Mouse (Mus musculus) ES-E14 (cell line): ENCODE results near the gene Pou3f3. TPM values are rescaled to one million over a fixed set of nuclear protein-coding genes. Genes with fewer than 3 reads are reported as not detected.

Experiments used
- DNase-seq: peaks from one replicate; pipeline ENCODE4 v3.0.0-alpha.2; 2013; ENCODE audit warnings: low read depth, low spot score
- H3K27ac ChIP-seq: 2 replicates; pipeline ENCODE4 v1.5.1; 2012; ENCODE audit warnings: low read depth, mild to moderate bottlenecking, low read length, moderate library complexity, mixed read lengths; ENCODE audit not compliant: poor library complexity, insufficient read depth, severe bottlenecking
- H3K36me3 ChIP-seq: 2 replicates; pipeline ENCODE4 v1.6.1; 2012; ENCODE audit warnings: mild to moderate bottlenecking, low read length, moderate library complexity, mixed read lengths; ENCODE audit not compliant: control insufficient read depth, poor library complexity, insufficient read depth, severe bottlenecking
- H3K4me1 ChIP-seq, 2 experiments: fragments of 150-350 bp in 1 of 2; sonication (generic) in 1 of 2; 2 replicates each; pipeline ENCODE4 v1.6.1; 2012; ENCODE audit warnings: low read length in 2 of 2, mild to moderate bottlenecking in 1 of 2, mixed read lengths in 1 of 2; ENCODE audit not compliant: control insufficient read depth in 2 of 2, insufficient read depth in 2 of 2, poor library complexity in 1 of 2
- H3K4me3 ChIP-seq, 2 experiments: fragments of 150-350 bp in 1 of 2; sonication (generic) in 1 of 2; 2 replicates each; pipeline ENCODE4 v1.5.1; 2012; ENCODE audit warnings: low read length in 2 of 2, low read depth in 1 of 2, mild to moderate bottlenecking in 1 of 2, mixed read lengths in 1 of 2; ENCODE audit not compliant: insufficient read depth in 1 of 2, poor library complexity in 1 of 2, severe bottlenecking in 1 of 2
- H3K9ac ChIP-seq: 2 replicates; pipeline ENCODE4 v1.6.1; 2012; ENCODE audit warnings: low read depth, mild to moderate bottlenecking, low read length, mixed read lengths; ENCODE audit not compliant: poor library complexity, insufficient read depth, severe bottlenecking
- H3K9me3 ChIP-seq: fragments of 150-350 bp; sonication (generic); 2 replicates; pipeline ENCODE4 v1.6.1; 2012; ENCODE audit warnings: low read depth, mild to moderate bottlenecking, low read length; ENCODE audit not compliant: control insufficient read depth, insufficient read depth
- CHD2 ChIP-seq: IDR thresholded peaks from 2 replicates; pipeline ENCODE4 v1.6.1; 2014; ENCODE audit warnings: mild to moderate bottlenecking, low read depth, low read length, inconsistent platforms
- HCFC1 ChIP-seq: IDR thresholded peaks from 2 replicates; pipeline ENCODE4 v1.6.1; 2012; ENCODE audit warnings: low read length, inconsistent platforms, borderline replicate concordance; ENCODE audit not compliant: insufficient read depth
- MAFK ChIP-seq: IDR thresholded peaks from 2 replicates; pipeline ENCODE4 v1.6.1; 2014; ENCODE audit warnings: mild to moderate bottlenecking, low read depth, low read length, inconsistent platforms; ENCODE audit not compliant: insufficient read depth
- ZC3H11A ChIP-seq: IDR thresholded peaks from 2 replicates; pipeline ENCODE4 v1.6.1; 2012; ENCODE audit warnings: low read depth, mild to moderate bottlenecking, inconsistent platforms, low read length, borderline replicate concordance
- ZNF384 ChIP-seq: IDR thresholded peaks from 2 replicates; pipeline ENCODE4 v1.6.1; 2012; ENCODE audit warnings: low read depth, low read length, inconsistent platforms
- in situ Hi-C, 2 experiments: fragments of 600-800 bp; cut with MboI; formaldehyde crosslinking; loops; one replicate each; pipeline ENCODE4 v1.15.1; 2025; ENCODE audit warnings: low sequenced_read_pairs in 2 of 2, inconsistent platforms in 1 of 2; ENCODE audit not compliant: unreplicated experiment in 2 of 2
- total RNA-seq: library from RNA; depleted of rRNA; stranded (reverse); fragments of 300-350 nt; gene quantifications from 2 replicates; pipeline ENCODE4 v1.2.3, GENCODE M21; 2012

Pou3f3 gene
- total RNA-seq, 1 experiment: 0.31 TPM

DNA sequence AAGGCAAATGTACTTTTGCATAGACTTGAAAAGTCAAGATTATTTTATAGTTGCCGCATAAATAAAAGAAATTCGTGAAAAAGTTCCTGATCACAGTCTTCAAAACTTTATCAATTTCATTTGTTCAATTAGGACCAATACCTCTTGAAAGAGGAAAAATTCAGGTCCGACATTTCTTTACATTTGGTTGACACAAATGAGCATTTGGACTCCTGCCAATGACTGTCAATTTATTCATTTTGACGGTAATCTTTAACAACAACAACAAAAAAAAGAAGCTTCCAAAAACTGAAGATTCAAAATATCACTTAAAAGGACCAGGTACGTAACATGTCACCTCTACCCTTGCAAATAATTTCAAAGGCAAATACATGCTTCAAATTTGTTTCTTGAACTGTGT, 13.8 kb upstream of the Pou3f3 start:
- Histone ChIP-seq H3K4me1 (no peaks in the 10 kb centered on the region; a peak in 1 of 4 replicates), H3K27ac (no peak overlapping the region), H3K36me3 (no peaks in the 10 kb centered on the region), H3K9ac (no peak overlapping the region), H3K4me3 (no peak overlapping the region), H3K9me3 (no peaks in the 10 kb centered on the region)
- TF ChIP-seq ZNF384 (no peak), CHD2 (no peak), ZC3H11A (no peak), HCFC1 (no peak)
- DNase-seq: no peak
- in situ Hi-C loops: no loop called here

- in situ Hi-C loops: no loop called here
- no peaks in the 10 kb centered on the region for H3K36me3 ChIP-seq
- DNase-seq: no peak
- no peaks in the 10 kb centered on the region; a peak in 1 of 4 replicates for H3K4me1 ChIP-seq
- no peak for TF ChIP-seq MAFK
- no peak for TF ChIP-seq HCFC1
- no peak for TF ChIP-seq ZNF384
- TF ChIP-seq ZC3H11A: no peak
- no peak for TF ChIP-seq CHD2
- H3K27ac ChIP-seq: no peak overlapping the region
- H3K9ac ChIP-seq: no peak overlapping the region
- no peak overlapping the region for H3K4me3 ChIP-seq
- no peaks in the 10 kb centered on the region for H3K9me3 ChIP-seq
These were observed 11.7 kb upstream of the Pou3f3 start for GRCm38 (mm10) chr1:42683861-42684260.

GRCm38 (mm10) chr1:42684345-42684744, 11.2 kb upstream of the Pou3f3 start:
- in situ Hi-C loops: no loop called here
- TF ChIP-seq MAFK: no peak
- no peak for TF ChIP-seq ZNF384
- H3K9ac ChIP-seq: no peak overlapping the region
- H3K9me3 ChIP-seq: no peaks in the 10 kb centered on the region
- H3K36me3 ChIP-seq: no peaks in the 10 kb centered on the region
- no peak overlapping the region for H3K27ac ChIP-seq
- no peaks in the 10 kb centered on the region; a peak in 1 of 4 replicates for H3K4me1 ChIP-seq
- DNase-seq: no peak
- peak overlapping the region; percentile 57 to 61; a peak in 3 of 4 replicates for H3K4me3 ChIP-seq

- in situ Hi-C loops: no loop called here
- TF ChIP-seq ZNF384 (no peak), HCFC1 (no peak), MAFK (no peak)
- no peak overlapping the region for H3K9ac ChIP-seq
- no peaks in the 10 kb centered on the region; a peak in 1 of 4 replicates for H3K4me1 ChIP-seq
- no peaks in the 10 kb centered on the region for H3K36me3 ChIP-seq
- H3K9me3 ChIP-seq: no peaks in the 10 kb centered on the region
- H3K4me3 ChIP-seq: peak overlapping the region; percentile 57 to 61; a peak in 3 of 4 replicates
- H3K27ac ChIP-seq: no peak overlapping the region
- DNase-seq: no peak
These were observed 10.8 kb upstream of the Pou3f3 start for GRCm38 (mm10) chr1:42684783-42685182.

DNA sequence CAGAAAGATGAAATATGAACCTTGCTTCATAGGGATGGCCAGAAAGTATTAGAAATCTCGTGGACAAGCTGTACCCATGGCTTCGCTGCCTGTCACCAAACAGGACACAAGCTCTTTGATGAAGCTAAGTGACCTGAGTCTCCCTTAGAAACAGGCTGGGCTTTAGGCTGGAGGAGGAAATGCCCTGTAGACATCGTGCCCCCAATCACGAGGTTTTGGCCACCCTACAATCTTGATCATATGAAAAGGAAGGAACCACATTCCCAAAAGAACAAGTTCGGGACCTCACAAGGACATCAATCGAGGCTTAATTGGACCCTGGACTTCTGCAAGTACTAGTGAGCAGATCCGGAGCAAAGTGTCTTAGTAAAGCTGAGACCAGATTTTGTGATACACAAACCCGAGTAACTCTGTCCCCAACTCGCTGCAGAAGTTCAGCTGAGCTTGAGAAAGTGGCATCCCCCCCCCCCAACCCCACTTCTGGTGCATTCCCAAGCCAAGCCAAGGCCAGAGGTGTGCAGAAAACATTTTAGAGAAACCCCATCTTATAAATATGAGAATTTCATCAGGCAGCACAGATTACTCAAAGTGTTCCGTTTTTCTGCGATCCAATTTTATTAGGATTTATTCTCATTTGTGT, 10.1 kb upstream of the Pou3f3 start:
- in situ Hi-C loops: no loop called here
- Histone ChIP-seq H3K4me3 (no peak overlapping the region), H3K27ac (no peak overlapping the region), H3K36me3 (no peaks in the 10 kb centered on the region), H3K9me3 (no peaks in the 10 kb centered on the region), H3K9ac (no peak overlapping the region), H3K4me1 (no peaks in the 10 kb centered on the region; a peak in 1 of 4 replicates)
- no peak for DNase-seq
- TF ChIP-seq CHD2 (no peak), MAFK (no peak), ZC3H11A (no peak), HCFC1 (no peak), ZNF384 (no peak)
